Mouse (Mus musculus): ENCODE results near the gene Snx11. TPM values are rescaled to one million over a fixed set of nuclear protein-coding genes. Genes with fewer than 3 reads are reported as not detected.

Gene Snx11
- total RNA-seq, 2 experiments from 2014 or later = 14.0 to 15.3 TPM

GRCm38 (mm10) chr11:96764511-96765350 lies 12.6 kb downstream of the Snx11 start:
- DNase-seq (ENCODE audit: low spot score in 2 of 2) = no peak

GRCm38 (mm10) chr11:96762742-96763470 lies 14.5 kb downstream of the Snx11 start:
- peak in 1 of 2 experiments; percentile 41 for DNase-seq (ENCODE audit: low spot score in 2 of 2)

GRCm38 (mm10) chr11:96761984-96762383 lies 15.4 kb downstream of the Snx11 start:
- DNase-seq (ENCODE audit: low spot score in 2 of 2) = no peak

GRCm38 (mm10) chr11:96760042-96760441 lies 17.3 kb downstream of the Snx11 start:
- no peak for DNase-seq (ENCODE audit: low spot score in 2 of 2)

- DNase-seq (ENCODE audit: low spot score in 2 of 2) = no peak
These were observed 19.0 kb downstream of the Snx11 start for GRCm38 (mm10) chr11:96758402-96758801.

GRCm38 (mm10) chr11:96757421-96757820 lies 19.9 kb downstream of the Snx11 start:
- DNase-seq (ENCODE audit: low spot score in 2 of 2) = no peak

GRCm38 (mm10) chr11:96755298-96755697 lies 22.1 kb downstream of the Snx11 start:
- no peak for DNase-seq (ENCODE audit: low spot score in 2 of 2)

GRCm38 (mm10) chr11:96747555-96747954 lies 29.8 kb downstream of the Snx11 start:
- no peak for DNase-seq (ENCODE audit: low spot score in 2 of 2)

- DNase-seq (ENCODE audit: low spot score in 2 of 2) = no peak
These were observed 30.7 kb downstream of the Snx11 start for GRCm38 (mm10) chr11:96746648-96747047.

- DNase-seq (ENCODE audit: low spot score in 2 of 2) = no peak
These were observed 33.5 kb downstream of the Snx11 start for GRCm38 (mm10) chr11:96743891-96744290.

GRCm38 (mm10) chr11:96743000-96743399 lies 34.4 kb downstream of the Snx11 start:
- no peak for DNase-seq (ENCODE audit: low spot score in 2 of 2)

- DNase-seq (ENCODE audit: low spot score in 2 of 2) = no peak
These were observed 35.4 kb downstream of the Snx11 start for GRCm38 (mm10) chr11:96741995-96742394.

- no peak for DNase-seq (ENCODE audit: low spot score in 2 of 2)
These were observed 36.6 kb downstream of the Snx11 start for GRCm38 (mm10) chr11:96740796-96741195.

GRCm38 (mm10) chr11:96737673-96738471 lies 39.5 kb downstream of the Snx11 start:
- no peak for DNase-seq (ENCODE audit: low spot score in 2 of 2)

GRCm38 (mm10) chr11:96736361-96736760 lies 41.0 kb downstream of the Snx11 start:
- DNase-seq (ENCODE audit: low spot score in 2 of 2) = no peak

GRCm38 (mm10) chr11:96735908-96736307 lies 41.5 kb downstream of the Snx11 start:
- DNase-seq (ENCODE audit: low spot score in 2 of 2) = peak in 1 of 2 experiments; percentile 44

GRCm38 (mm10) chr11:96732657-96733056 lies 44.7 kb downstream of the Snx11 start:
- DNase-seq (ENCODE audit: low spot score in 2 of 2) = no peak

GRCm38 (mm10) chr11:96730327-96730726 lies 47.0 kb downstream of the Snx11 start:
- DNase-seq (ENCODE audit: low spot score in 2 of 2) = no peak

GRCm38 (mm10) chr11:96729462-96729861 lies 47.9 kb downstream of the Snx11 start:
- DNase-seq (ENCODE audit: low spot score in 2 of 2) = no peak

GRCm38 (mm10) chr11:96728577-96728976 lies 48.8 kb downstream of the Snx11 start:
- no peak for DNase-seq (ENCODE audit: low spot score in 2 of 2)

GRCm38 (mm10) chr11:96725833-96726232 lies 51.5 kb downstream of the Snx11 start:
- DNase-seq (ENCODE audit: low spot score in 2 of 2) = no peak

All from gastrocnemius, postnatal 4 days (tissue).